In genomic region chr13:47215815-47216585, GRCm38 (mm10) we compare ENCODE assay signal across 17 mouse cellular contexts.
A peak's percentile ranks its signal among the peaks of the same experiment; 100 is the strongest.
DNase-seq lines count a peak whose midpoint lies in the region; ATAC-seq and TF ChIP-seq lines count a peak whose summit lies in the region.
"Had no signal": no experiment of that assay in that cellular context is flagged by ENCODE, and none has a peak within 500 bp of the region (broad histone marks: within the 10 kb centered on the region; RNA-seq: fewer than 3 reads in every experiment).

No protein-coding gene starts in this region.

- H3K9ac ChIP-seq in embryonic facial prominence, embryonic 14.5 days (ENCODE audit: low read depth, low read length) = no peak overlapping the region
- no peak overlapping the region for H3K9ac ChIP-seq in liver, adult 2 months (ENCODE audit: low read depth, low read length)
- H3K9ac ChIP-seq in liver, embryonic 11.5 days (ENCODE audit: low read depth, low read length) = no peak overlapping the region
- H3K9ac ChIP-seq in kidney, embryonic 16.5 days (replicated peaks; ENCODE audit: low read length) = no peak overlapping the region
- H3K9ac ChIP-seq: liver, embryonic 15.5 days; neural tube, embryonic 12.5 days had no signal

- 72% methylated on average over 20 of the region's 20 CpGs for WGBS in embryonic facial prominence, embryonic 14.5 days
- 86% methylated on average over 20 of the region's 20 CpGs for WGBS in embryonic facial prominence, embryonic 10.5 days
- WGBS in liver, adult 2 months = 69% methylated on average over 20 of the region's 20 CpGs
- WGBS in liver, embryonic 11.5 days = 76% methylated on average over 20 of the region's 20 CpGs
- 80% methylated on average over 20 of the region's 20 CpGs for WGBS in kidney, embryonic 16.5 days

- ATAC-seq in embryonic facial prominence, embryonic 14.5 days (ENCODE audit: low read depth) = no peak
- ATAC-seq in liver, embryonic 11.5 days (replicated peaks; ENCODE audit: low FRiP score) = no peak
- ATAC-seq in kidney, embryonic 16.5 days (ENCODE audit: low FRiP score, low TSS enrichment) = no peak
- ATAC-seq: hindbrain, postnatal 0 days; midbrain, embryonic 16.5 days had no signal

- H3K4me3 ChIP-seq in embryonic facial prominence, embryonic 14.5 days (ENCODE audit: low read depth, low read length) = no peak overlapping the region
- H3K4me3 ChIP-seq in embryonic facial prominence, embryonic 10.5 days = no peak overlapping the region
- H3K4me3 ChIP-seq in liver, adult 2 months (ENCODE audit: insufficient read depth, low read depth, low read length) = no peak overlapping the region
- no peak overlapping the region for H3K4me3 ChIP-seq in liver, embryonic 11.5 days (ENCODE audit: low read depth, low read length)
- no peak overlapping the region for H3K4me3 ChIP-seq in kidney, embryonic 16.5 days (ENCODE audit: low read length)
- H3K4me3 ChIP-seq: liver, embryonic 15.5 days; neural tube, embryonic 12.5 days had no signal

- H3K4me1 ChIP-seq in embryonic facial prominence, embryonic 14.5 days (ENCODE audit: control insufficient read depth, insufficient read depth, low read length) = peaks cover 10% of the 10 kb centered on the region
- peaks cover 8% of the 10 kb centered on the region for H3K4me1 ChIP-seq in embryonic facial prominence, embryonic 10.5 days
- H3K4me1 ChIP-seq in liver, adult 2 months (ENCODE audit: control insufficient read depth, insufficient read depth, low read length) = peaks cover 3% of the 10 kb centered on the region; the same call in 1 of the 2 replicates
- H3K4me1 ChIP-seq in liver, embryonic 11.5 days (replicated peaks; ENCODE audit: control insufficient read depth, insufficient read depth, low read length) = no peaks in the 10 kb centered on the region
- H3K4me1 ChIP-seq in kidney, embryonic 16.5 days (ENCODE audit: insufficient read depth, low read length) = no peaks in the 10 kb centered on the region

- peak; percentile 55 for DNase-seq in embryonic facial prominence, embryonic 14.5 days (ENCODE audit: low spot score)
- no peak for DNase-seq in embryonic facial prominence, embryonic 10.5 days (ENCODE audit: low spot score)
- no peak for DNase-seq in liver, adult 2 months (ENCODE audit: extremely low read depth, low read depth, low spot score)
- DNase-seq in liver, embryonic 11.5 days (ENCODE audit: low spot score) = no peak
- DNase-seq in adipocyte (ENCODE audit: low spot score) = peak; percentile 92
- peak; percentile 62 for DNase-seq in skeletal muscle tissue, adult 2 months (ENCODE audit: low read depth, low spot score)
- no peak for DNase-seq in heart, adult 8-10 months (ENCODE audit: low spot score)
- DNase-seq: cerebellum, postnatal 10 days; heart, postnatal 4 days; kidney, adult 8-10 months; thymus, postnatal 14 days had no signal

- peaks cover 33% of the 10 kb centered on the region; the same call in 1 of the 2 replicates for H3K79me2 ChIP-seq in liver, adult 2 months (ENCODE audit: control insufficient read depth, insufficient read depth, low read length)

- TF ChIP-seq CTCF in liver, adult 2 months (IDR thresholded peaks at IDR 0.05; ENCODE audit: low read depth, low read length) = no peak

- H3K36me3 ChIP-seq in embryonic facial prominence, embryonic 14.5 days (ENCODE audit: control insufficient read depth, insufficient read depth, low read length) = no peaks in the 10 kb centered on the region
- no peaks in the 10 kb centered on the region for H3K36me3 ChIP-seq in embryonic facial prominence, embryonic 10.5 days (replicated peaks)
- H3K36me3 ChIP-seq in liver, adult 2 months (ENCODE audit: control insufficient read depth, insufficient read depth, low read length) = peaks cover 44% of the 10 kb centered on the region
- no peaks in the 10 kb centered on the region for H3K36me3 ChIP-seq in liver, embryonic 11.5 days (ENCODE audit: control insufficient read depth, insufficient read depth, low read length)
- H3K36me3 ChIP-seq in kidney, embryonic 16.5 days (ENCODE audit: insufficient read depth, low read length) = no peaks in the 10 kb centered on the region
- H3K36me3 ChIP-seq: neural tube, embryonic 12.5 days had no signal

- no peak for TF ChIP-seq POLR2A in liver, adult 2 months (IDR thresholded peaks at IDR 0.05; ENCODE audit: extremely low read depth, insufficient read depth, low read length)

- no peaks in the 10 kb centered on the region for H3K27me3 ChIP-seq in embryonic facial prominence, embryonic 14.5 days (replicated peaks; ENCODE audit: control insufficient read depth, insufficient read depth, low read length)
- H3K27me3 ChIP-seq in embryonic facial prominence, embryonic 10.5 days (replicated peaks; ENCODE audit: low read depth, poor library complexity, severe bottlenecking) = no peaks in the 10 kb centered on the region
- H3K27me3 ChIP-seq in liver, adult 2 months (ENCODE audit: control insufficient read depth, insufficient read depth, low read length) = no peaks in the 10 kb centered on the region
- H3K27me3 ChIP-seq in liver, embryonic 11.5 days (replicated peaks; ENCODE audit: control insufficient read depth, insufficient read depth, low read length) = no peaks in the 10 kb centered on the region
- H3K27me3 ChIP-seq in kidney, embryonic 16.5 days (ENCODE audit: insufficient read depth, low read length) = no peaks in the 10 kb centered on the region
- H3K27me3 ChIP-seq: liver, embryonic 15.5 days; neural tube, embryonic 12.5 days had no signal

- no peak overlapping the region for H3K4me2 ChIP-seq in embryonic facial prominence, embryonic 14.5 days (ENCODE audit: low read depth, low read length)
- no peak overlapping the region for H3K4me2 ChIP-seq in liver, embryonic 11.5 days
- no peak overlapping the region for H3K4me2 ChIP-seq in kidney, embryonic 16.5 days (replicated peaks; ENCODE audit: low read depth, low read length)
- H3K4me2 ChIP-seq: heart, embryonic 11.5 days; liver, embryonic 15.5 days; neural tube, embryonic 12.5 days had no signal

- no peaks in the 10 kb centered on the region for H3K9me3 ChIP-seq in embryonic facial prominence, embryonic 14.5 days (ENCODE audit: control insufficient read depth, low read length)
- no peaks in the 10 kb centered on the region for H3K9me3 ChIP-seq in embryonic facial prominence, embryonic 10.5 days
- H3K9me3 ChIP-seq in liver, embryonic 11.5 days (ENCODE audit: control insufficient read depth, low read length) = no peaks in the 10 kb centered on the region
- H3K9me3 ChIP-seq in kidney, embryonic 16.5 days (ENCODE audit: low read length) = no peaks in the 10 kb centered on the region
- H3K9me3 ChIP-seq: liver, embryonic 15.5 days; neural tube, embryonic 12.5 days had no signal

- H3K27ac ChIP-seq in embryonic facial prominence, embryonic 14.5 days (replicated peaks; ENCODE audit: low read depth, low read length) = no peak overlapping the region
- no peak overlapping the region for H3K27ac ChIP-seq in embryonic facial prominence, embryonic 10.5 days (replicated peaks)
- peak overlapping the region; percentile 20; the same call in 1 of the 2 replicates for H3K27ac ChIP-seq in liver, adult 2 months (replicated peaks; ENCODE audit: insufficient read depth, low read depth, low read length)
- no peak overlapping the region for H3K27ac ChIP-seq in liver, embryonic 11.5 days (ENCODE audit: low read depth, low read length)
- H3K27ac ChIP-seq in kidney, embryonic 16.5 days (ENCODE audit: low read length) = no peak overlapping the region
- H3K27ac ChIP-seq: hindbrain, postnatal 0 days; liver, embryonic 15.5 days; neural tube, embryonic 12.5 days had no signal

Comparison
In these comparisons a context has a peak if more than half of its experiments do, and no peak if none do; other contexts are left out.
1. DNase-seq: peak in embryonic facial prominence, embryonic 14.5 days (single experiment), adipocyte (single experiment) and skeletal muscle tissue, adult 2 months (single experiment); none in embryonic facial prominence, embryonic 10.5 days (single experiment), liver, adult 2 months (single experiment), liver, embryonic 11.5 days (single experiment) and heart, adult 8-10 months (single experiment).